Mouse (Mus musculus): ENCODE measurements at regions not wholly inside any gene's neighbourhood (a gene's known extent, or its start where the extent isn't known, plus 50 kb on each side); places are given as distances from the start of the nearest gene placed in this dataset.

- TF ChIP-seq CTCF (IDR thresholded peaks at IDR 0.05; ENCODE audit: insufficient read depth, low read depth, low read length) (no peak), POLR2A (IDR thresholded peaks at IDR 0.05; ENCODE audit: insufficient read depth, low read depth, low read length) (no peak)
Observed at GRCm38 (mm10) chr15:67397269-67397668, 896.6 kb upstream of the Lrrc6 start.
